Mouse (Mus musculus): ENCODE results near the gene Fam178b.

Gene Fam178b

DNA sequence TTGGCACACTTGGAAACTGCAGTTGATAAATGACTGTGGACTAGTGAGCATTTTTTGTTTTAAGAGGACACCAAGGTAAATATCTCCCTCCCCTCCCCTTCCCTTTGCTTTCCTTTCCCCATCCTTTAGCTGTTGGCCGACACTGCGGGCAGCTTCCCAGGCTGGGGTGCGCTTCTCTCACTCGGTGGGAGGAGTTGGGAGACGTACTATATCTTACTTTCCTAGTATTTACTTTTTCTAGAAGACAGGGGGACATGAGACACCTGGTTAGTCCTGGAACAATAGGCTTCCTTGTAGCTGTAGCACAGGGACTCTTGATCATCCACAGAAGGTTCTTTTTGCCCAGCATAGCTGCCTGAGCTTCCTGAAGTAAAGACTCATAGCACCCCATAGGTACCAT, 158.9 kb downstream of the Fam178b start:
- no peak for DNase-seq (ENCODE audit: low read depth, low spot score)

DNA sequence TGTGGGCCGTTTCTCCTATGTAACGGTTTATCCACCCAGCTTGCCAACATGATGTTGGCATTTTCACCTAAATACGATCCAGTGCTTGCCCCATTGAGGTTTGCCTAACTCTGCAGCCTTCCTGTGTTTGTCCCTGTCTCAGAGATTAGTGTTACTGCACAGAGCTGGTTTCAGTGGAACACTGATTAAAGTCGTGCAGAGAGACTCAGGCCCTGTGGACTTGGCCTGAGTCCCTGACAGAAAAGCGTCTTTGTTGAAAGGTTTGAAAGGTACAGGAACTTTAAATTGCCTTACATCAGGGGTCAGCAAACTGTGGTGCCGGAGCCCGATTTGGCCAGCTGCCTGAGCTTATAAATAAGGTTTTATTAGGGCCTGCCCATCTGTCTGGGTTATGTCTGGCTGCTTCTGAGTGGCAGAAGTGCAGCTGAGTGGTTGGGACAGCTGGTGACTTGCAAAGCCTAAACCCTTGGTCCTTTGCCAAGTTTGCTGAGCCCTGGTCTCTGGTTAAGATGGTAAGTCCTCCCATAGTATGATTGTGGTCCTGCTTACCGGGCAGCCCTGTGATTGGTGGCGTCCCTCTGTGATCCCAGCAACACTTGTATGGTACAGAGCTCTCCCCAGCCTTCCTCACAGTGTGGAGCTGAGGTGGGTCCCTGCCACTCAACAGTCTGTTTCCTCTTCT, 159.5 kb downstream of the Fam178b start:
- peak; percentile 56 for DNase-seq (ENCODE audit: low read depth, low spot score)

DNA sequence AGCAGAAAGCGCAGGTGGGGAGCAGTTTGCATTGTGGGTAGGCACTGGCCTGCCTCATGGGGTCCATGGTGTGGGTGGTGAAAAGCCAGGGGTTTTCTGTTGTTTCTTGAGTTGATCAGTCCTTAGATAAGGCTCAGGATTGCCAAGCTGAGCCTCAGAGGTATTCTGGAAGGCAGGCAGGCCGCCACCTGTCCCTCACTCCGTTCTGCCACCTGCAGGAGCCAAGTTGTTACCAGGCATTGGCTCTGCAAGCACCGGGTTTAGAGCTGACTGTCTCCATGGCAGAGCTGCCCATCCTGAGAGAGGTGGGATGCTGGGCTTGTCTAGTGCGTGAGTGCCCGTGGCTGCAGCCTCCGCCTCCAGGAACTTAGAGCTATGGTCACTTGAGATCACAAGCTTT, 160.8 kb downstream of the Fam178b start:
- DNase-seq (ENCODE audit: low read depth, low spot score) = peak; percentile 54

DNA sequence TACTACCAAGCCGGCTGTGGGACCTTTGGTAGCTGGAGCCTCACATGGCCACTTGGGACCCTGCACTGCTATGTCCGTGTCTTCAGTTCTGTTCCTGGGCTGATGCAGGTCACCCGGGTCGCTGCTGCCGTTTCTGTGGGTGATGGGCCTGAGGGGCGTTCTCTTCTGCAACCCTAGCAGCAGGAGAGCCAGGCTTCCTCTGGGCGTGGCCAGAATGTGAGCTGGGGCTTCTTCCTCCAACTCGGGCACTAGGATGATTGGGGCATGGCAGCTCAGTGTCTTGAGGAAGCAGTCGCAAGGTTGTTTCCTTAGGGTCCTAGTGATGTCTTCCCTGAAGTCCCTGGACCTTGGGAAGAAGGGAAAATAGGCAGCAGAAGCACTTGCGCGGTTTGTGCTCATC, 163.4 kb downstream of the Fam178b start:
- DNase-seq (ENCODE audit: low read depth, low spot score) = no peak

DNA sequence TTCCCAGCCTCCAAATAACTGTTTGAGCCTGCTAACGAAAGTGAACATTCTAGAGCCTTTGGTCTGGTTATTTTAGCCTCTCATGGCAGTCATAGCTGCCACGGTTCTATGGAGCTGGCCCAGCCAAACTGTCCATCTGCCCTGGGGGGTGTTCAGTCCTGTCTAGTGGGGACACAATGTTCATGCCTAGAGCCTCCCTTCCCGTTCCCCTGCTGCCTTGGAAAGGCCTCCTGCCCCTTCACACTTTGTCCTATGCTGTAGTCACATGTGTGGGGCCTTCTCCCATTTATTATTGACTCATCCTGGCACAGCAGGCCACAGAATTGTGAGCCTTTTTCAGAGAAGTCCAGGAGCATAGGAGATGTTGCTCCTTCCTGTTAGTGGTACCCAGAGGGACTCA, 164.7 kb downstream of the Fam178b start:
- DNase-seq (ENCODE audit: low read depth, low spot score) = peak; percentile 56

DNA sequence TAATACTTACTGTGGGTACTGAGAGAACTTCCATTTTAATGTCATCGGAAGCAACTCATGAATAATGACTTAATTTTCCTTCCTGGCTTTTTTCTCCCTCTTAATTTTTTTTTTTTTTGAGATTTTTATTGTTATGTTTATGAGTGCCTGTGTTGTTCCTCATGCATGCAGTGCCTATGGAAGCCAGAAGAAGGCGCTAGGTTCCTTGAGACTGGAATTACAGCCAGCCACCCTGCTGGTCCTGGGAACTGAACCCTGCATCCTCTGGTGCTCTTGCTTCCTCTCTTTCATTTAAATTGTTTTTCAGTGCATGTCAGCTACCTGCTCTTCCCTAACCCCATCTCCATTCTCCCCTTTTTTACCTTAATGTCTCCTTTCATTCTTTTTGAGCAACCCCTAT, 169.3 kb downstream of the Fam178b start:
- DNase-seq (ENCODE audit: low read depth, low spot score) = peak; percentile 77

DNA sequence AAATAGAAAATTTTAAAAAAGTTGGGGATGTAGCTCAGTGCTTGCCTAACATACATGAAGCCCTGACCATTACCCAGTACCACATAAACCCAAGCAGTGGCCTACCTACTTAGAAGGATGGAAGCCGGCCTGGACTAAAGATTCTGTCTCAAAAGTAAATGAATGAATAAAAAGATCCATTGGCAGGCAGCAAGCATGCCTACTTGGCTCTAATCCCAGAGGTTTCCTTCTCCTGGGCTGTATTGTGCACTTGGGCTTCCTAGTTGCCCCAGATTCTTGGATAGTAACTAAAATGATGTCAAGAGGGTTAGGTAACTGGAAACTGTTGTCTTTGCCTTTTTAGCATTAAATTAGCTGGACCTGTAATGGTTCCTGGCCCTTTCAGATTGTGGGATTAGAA, 169.7 kb downstream of the Fam178b start:
- DNase-seq (ENCODE audit: low read depth, low spot score) = peak; percentile 55

DNA sequence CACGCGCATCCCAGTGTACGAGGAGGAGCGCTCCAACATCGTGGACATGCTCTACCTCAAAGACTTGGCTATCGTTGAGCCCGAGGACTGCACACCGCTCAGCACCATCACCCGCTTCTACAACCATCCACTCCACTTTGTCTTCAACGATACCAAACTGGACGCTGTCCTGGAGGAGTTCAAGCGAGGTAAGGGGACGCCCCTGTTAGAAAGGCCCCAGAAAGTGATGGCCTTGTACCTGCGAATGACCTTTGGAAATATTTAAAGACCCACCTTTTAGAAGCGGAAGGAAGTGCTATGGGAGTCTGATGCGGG, 170.1 kb downstream of the Fam178b start:
- DNase-seq (ENCODE audit: low read depth, low spot score) = no peak

Measured in brain, adult 2 months (tissue).